Mouse (Mus musculus): Measurements from ENCODE around the gene Man1a. TPM values are rescaled to one million over a fixed set of nuclear protein-coding genes. Genes with fewer than 3 reads are reported as not detected.

Man1a gene
- polyA plus RNA-seq, 1 experiment from 2014 or later: 3.3 TPM

DNA sequence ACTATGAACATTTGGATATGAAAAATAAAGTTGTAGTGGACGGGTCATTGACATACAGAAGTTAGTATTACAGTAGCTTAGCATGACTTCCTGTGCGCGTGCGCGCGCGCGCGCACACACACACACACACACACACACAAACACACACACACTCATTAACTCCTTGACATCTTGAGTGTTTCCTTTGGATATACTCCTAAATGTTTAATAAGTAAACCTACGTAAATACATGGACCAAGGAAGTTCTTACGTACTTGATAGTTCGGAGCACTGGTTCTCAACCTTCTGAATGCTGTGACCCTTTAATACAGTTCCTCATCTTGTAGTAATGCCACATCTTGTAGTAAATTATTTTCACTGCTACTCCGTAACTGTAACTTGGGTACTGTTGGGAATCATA lies 79.1 kb downstream of the Man1a start:
- Histone ChIP-seq H3K4me2 (ENCODE audit: low read depth, severe bottlenecking) (no peak overlapping the region), H3K4me3 (ENCODE audit: low read depth, low read length) (no peak overlapping the region), H3K4me1 (ENCODE audit: control insufficient read depth, insufficient read depth, low read length) (no peaks in the 10 kb centered on the region), H3K9me3 (ENCODE audit: control insufficient read depth, low read length) (no peaks in the 10 kb centered on the region), H3K36me3 (ENCODE audit: control insufficient read depth, insufficient read depth, low read length) (no peaks in the 10 kb centered on the region), H3K27me3 (ENCODE audit: control insufficient read depth, insufficient read depth, low read length) (no peaks in the 10 kb centered on the region), H3K9ac (ENCODE audit: low read length) (no peak overlapping the region), H3K27ac (replicated peaks; ENCODE audit: low read depth, low read length) (no peak overlapping the region)
- WGBS: 96% methylated on average over 13 of the region's 13 CpGs
- ATAC-seq (ENCODE audit: insufficient number of reproducible peaks, low FRiP score, low TSS enrichment, low read depth) (no peak), DNase-seq (ENCODE audit: low spot score) (no peak)

DNA sequence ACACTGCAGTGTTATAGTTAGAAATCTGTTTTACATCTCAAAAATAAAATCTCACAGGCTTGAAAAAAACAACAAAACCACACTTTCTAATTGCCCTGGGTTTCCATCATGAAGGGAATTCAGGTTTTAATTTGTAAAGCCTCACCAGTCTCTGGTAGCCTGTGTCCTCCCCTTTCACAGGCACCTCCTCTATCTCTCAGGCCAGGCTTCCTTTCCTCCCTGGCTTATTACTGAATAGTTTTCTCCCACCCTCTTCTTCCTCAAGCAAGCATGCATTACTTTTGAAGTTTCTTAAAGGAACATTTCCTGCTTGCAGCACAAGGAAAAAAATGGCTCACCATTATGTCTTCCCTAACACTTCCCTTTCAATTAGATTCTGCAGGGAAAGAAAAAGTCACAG lies 80.2 kb downstream of the Man1a start:
- H3K4me3 ChIP-seq (ENCODE audit: low read depth, low read length): no peak overlapping the region
- ATAC-seq (ENCODE audit: insufficient number of reproducible peaks, low FRiP score, low TSS enrichment, low read depth) (no peak), DNase-seq (ENCODE audit: low spot score) (no peak)
- H3K9me3 ChIP-seq (ENCODE audit: control insufficient read depth, low read length): no peaks in the 10 kb centered on the region
- H3K4me2 ChIP-seq (ENCODE audit: low read depth, severe bottlenecking): no peak overlapping the region
- no peaks in the 10 kb centered on the region for H3K27me3 ChIP-seq (ENCODE audit: control insufficient read depth, insufficient read depth, low read length)
- no peak overlapping the region for H3K27ac ChIP-seq (replicated peaks; ENCODE audit: low read depth, low read length)
- H3K4me1 ChIP-seq (ENCODE audit: control insufficient read depth, insufficient read depth, low read length): no peaks in the 10 kb centered on the region
- H3K9ac ChIP-seq (ENCODE audit: low read length): no peak overlapping the region
- no peaks in the 10 kb centered on the region for H3K36me3 ChIP-seq (ENCODE audit: control insufficient read depth, insufficient read depth, low read length)

DNA sequence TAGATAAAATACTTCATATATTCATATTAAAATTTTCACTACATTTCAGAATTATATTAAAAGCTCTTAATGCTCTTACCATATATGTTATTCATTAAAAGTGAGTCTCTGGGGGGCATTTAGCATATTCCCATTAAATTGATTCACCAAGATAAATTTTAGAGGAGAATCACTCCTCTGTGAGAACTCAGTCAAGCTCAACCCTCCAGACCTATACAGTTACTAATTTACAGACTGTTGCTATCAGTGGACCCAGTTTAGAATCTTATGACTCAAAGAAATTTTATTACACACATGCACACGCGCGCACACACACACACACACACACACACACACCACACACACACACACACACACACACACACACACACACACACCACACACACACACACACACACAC lies 81.8 kb downstream of the Man1a start:
- H3K9me3 ChIP-seq (ENCODE audit: control insufficient read depth, low read length): no peaks in the 10 kb centered on the region
- no peak overlapping the region for H3K9ac ChIP-seq (ENCODE audit: low read length)
- H3K36me3 ChIP-seq (ENCODE audit: control insufficient read depth, insufficient read depth, low read length): no peaks in the 10 kb centered on the region
- no peaks in the 10 kb centered on the region for H3K4me1 ChIP-seq (ENCODE audit: control insufficient read depth, insufficient read depth, low read length)
- H3K27ac ChIP-seq (replicated peaks; ENCODE audit: low read depth, low read length): no peak overlapping the region
- no peak for DNase-seq (ENCODE audit: low spot score)
- no peak overlapping the region for H3K4me3 ChIP-seq (ENCODE audit: low read depth, low read length)
- ATAC-seq (ENCODE audit: insufficient number of reproducible peaks, low FRiP score, low TSS enrichment, low read depth): no peak
- WGBS: 98% methylated on average over 3 of the region's 3 CpGs
- H3K4me2 ChIP-seq (ENCODE audit: low read depth, severe bottlenecking): no peak overlapping the region
- H3K27me3 ChIP-seq (ENCODE audit: control insufficient read depth, insufficient read depth, low read length): no peaks in the 10 kb centered on the region

DNA sequence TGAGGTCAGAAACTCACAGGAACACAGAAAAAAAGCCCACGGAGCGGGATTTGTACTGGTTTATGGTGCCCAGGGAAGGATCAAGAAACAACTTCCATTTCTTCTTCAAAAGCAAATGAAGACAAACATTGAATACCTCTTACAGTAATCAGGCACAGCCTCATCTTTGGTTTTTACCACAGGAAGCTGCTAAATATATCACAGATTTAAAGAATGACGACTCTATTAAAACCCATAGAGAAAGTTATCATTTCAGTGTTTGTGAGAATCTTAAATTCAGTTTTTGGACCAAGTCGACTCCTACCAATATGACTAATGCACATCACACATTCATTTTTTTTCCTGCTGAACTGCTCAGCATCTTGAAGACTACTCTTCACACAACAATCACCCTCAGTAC lies 86.0 kb downstream of the Man1a start:
- ATAC-seq (ENCODE audit: insufficient number of reproducible peaks, low FRiP score, low TSS enrichment, low read depth): no peak

DNA sequence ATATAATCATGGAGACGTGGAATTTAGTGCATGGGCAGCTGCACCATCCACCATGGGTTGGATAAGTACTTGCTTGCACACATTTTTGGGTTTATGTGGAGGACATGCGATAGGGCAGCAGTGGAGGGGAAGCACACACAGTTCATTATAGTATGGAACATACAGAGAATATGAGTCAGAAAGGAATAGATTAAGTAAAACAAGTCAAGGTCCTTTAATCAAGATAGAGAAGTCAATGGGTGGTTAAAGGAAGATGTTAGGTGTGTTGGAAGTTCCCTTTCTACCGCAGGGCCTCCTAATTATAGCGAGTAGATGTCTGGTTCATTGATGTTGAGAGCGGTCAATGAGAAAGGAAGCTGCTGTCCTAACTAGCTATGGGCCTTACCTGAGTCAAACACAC lies 91.5 kb downstream of the Man1a start:
- no peak overlapping the region for H3K27ac ChIP-seq (replicated peaks; ENCODE audit: low read depth, low read length)
- ATAC-seq (ENCODE audit: insufficient number of reproducible peaks, low FRiP score, low TSS enrichment, low read depth) (no peak), DNase-seq (ENCODE audit: low spot score) (no peak)
- no peaks in the 10 kb centered on the region for H3K27me3 ChIP-seq (ENCODE audit: control insufficient read depth, insufficient read depth, low read length)
- no peak overlapping the region for H3K4me3 ChIP-seq (ENCODE audit: low read depth, low read length)
- H3K9ac ChIP-seq (ENCODE audit: low read length): no peak overlapping the region
- no peak overlapping the region for H3K4me2 ChIP-seq (ENCODE audit: low read depth, severe bottlenecking)
- H3K4me1 ChIP-seq (ENCODE audit: control insufficient read depth, insufficient read depth, low read length): no peaks in the 10 kb centered on the region
- H3K36me3 ChIP-seq (ENCODE audit: control insufficient read depth, insufficient read depth, low read length): no peaks in the 10 kb centered on the region
- WGBS: 93% methylated on average over 5 of the region's 5 CpGs
- no peaks in the 10 kb centered on the region for H3K9me3 ChIP-seq (ENCODE audit: control insufficient read depth, low read length)

More for the DNA sequence above, 86.0 kb downstream of the Man1a start:
- no peak overlapping the region for H3K9ac ChIP-seq (ENCODE audit: low read length)
- H3K4me2 ChIP-seq (ENCODE audit: low read depth, severe bottlenecking): no peak overlapping the region
- no peak overlapping the region for H3K4me3 ChIP-seq (ENCODE audit: low read depth, low read length)
- no peaks in the 10 kb centered on the region for H3K9me3 ChIP-seq (ENCODE audit: control insufficient read depth, low read length)
- 74% methylated on average over 4 of the region's 4 CpGs for WGBS
- H3K36me3 ChIP-seq (ENCODE audit: control insufficient read depth, insufficient read depth, low read length): no peaks in the 10 kb centered on the region
- no peak for DNase-seq (ENCODE audit: low spot score)
- no peak overlapping the region for H3K27ac ChIP-seq (replicated peaks; ENCODE audit: low read depth, low read length)
- no peaks in the 10 kb centered on the region for H3K27me3 ChIP-seq (ENCODE audit: control insufficient read depth, insufficient read depth, low read length)
- H3K4me1 ChIP-seq (ENCODE audit: control insufficient read depth, insufficient read depth, low read length): no peaks in the 10 kb centered on the region

DNA sequence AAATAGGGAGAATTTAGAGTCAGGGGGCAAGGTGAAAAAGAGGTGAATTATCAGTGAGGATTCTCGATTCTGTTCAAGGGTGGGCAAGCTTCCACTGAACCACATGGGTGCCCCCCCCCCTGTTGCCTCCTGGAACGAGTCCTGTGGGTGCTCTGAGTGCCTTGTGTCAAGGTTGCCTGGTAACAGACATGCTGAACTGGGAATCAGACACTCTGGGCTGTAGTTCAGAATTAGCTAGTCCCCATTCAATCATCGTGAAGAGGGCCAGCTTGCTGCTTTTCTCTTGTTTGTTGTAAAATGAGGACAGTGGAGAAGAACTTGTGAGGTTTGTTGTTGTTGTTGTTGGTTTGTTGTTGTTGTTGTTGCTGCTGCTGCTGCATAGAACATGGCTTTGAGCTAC lies 92.3 kb downstream of the Man1a start:
- Histone ChIP-seq H3K9me3 (ENCODE audit: control insufficient read depth, low read length) (no peaks in the 10 kb centered on the region), H3K4me1 (ENCODE audit: control insufficient read depth, insufficient read depth, low read length) (no peaks in the 10 kb centered on the region), H3K9ac (ENCODE audit: low read length) (no peak overlapping the region), H3K4me2 (ENCODE audit: low read depth, severe bottlenecking) (no peak overlapping the region), H3K36me3 (ENCODE audit: control insufficient read depth, insufficient read depth, low read length) (no peaks in the 10 kb centered on the region), H3K27ac (replicated peaks; ENCODE audit: low read depth, low read length) (no peak overlapping the region), H3K4me3 (ENCODE audit: low read depth, low read length) (no peak overlapping the region), H3K27me3 (ENCODE audit: control insufficient read depth, insufficient read depth, low read length) (no peaks in the 10 kb centered on the region)
- ATAC-seq (ENCODE audit: insufficient number of reproducible peaks, low FRiP score, low TSS enrichment, low read depth) (no peak), DNase-seq (ENCODE audit: low spot score) (no peak)
- WGBS: 82% methylated on average over 3 of the region's 3 CpGs

DNA sequence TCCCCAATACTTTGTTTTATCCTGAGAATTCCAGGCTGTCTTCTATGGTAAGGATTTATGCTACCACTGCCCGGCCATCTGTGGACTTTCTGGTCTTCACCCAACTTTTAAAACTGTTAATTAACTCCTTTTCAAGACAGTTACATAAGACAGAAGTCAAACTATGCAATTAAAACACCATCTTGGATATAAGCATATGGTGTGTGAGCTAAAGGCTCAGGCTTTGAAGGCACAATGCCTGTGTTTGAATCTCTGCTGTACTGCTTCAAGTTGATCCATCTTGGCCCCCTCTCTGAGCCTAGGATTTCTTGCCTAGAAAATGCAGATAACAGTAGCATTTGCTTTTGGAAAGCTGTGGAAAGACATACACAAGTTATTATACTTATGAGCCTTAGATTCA lies 97.8 kb downstream of the Man1a start:
- WGBS: 36% methylated on average over 1 of the region's 1 CpGs
- Histone ChIP-seq H3K36me3 (ENCODE audit: control insufficient read depth, insufficient read depth, low read length) (no peaks in the 10 kb centered on the region), H3K27ac (replicated peaks; ENCODE audit: low read depth, low read length) (no peak overlapping the region), H3K27me3 (ENCODE audit: control insufficient read depth, insufficient read depth, low read length) (no peaks in the 10 kb centered on the region), H3K4me3 (ENCODE audit: low read depth, low read length) (no peak overlapping the region), H3K9ac (ENCODE audit: low read length) (no peak overlapping the region), H3K4me2 (ENCODE audit: low read depth, severe bottlenecking) (no peak overlapping the region), H3K4me1 (ENCODE audit: control insufficient read depth, insufficient read depth, low read length) (no peaks in the 10 kb centered on the region), H3K9me3 (ENCODE audit: control insufficient read depth, low read length) (no peaks in the 10 kb centered on the region)
- ATAC-seq (ENCODE audit: insufficient number of reproducible peaks, low FRiP score, low TSS enrichment, low read depth) (no peak), DNase-seq (ENCODE audit: low spot score) (no peak)

DNA sequence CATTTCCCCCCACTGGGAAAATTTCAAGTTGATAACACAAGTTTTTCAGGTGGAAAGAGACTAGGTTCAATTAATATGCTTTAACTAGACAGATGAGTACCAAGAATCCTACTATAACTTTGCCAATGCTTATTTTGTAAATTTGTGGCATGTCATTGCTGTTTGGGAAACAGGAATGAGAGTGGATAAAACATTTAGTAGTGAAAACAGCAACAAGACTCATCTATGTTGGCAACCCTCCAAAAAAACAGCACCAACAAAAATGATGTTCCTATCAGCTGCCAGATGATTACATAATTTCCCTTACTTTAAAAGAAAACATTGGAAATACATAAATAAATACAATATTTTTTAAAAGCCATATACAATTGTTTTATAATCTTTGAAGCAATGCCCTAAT lies 102.2 kb downstream of the Man1a start:
- Histone ChIP-seq H3K4me1 (ENCODE audit: control insufficient read depth, insufficient read depth, low read length) (no peaks in the 10 kb centered on the region), H3K4me3 (ENCODE audit: low read depth, low read length) (no peak overlapping the region), H3K36me3 (ENCODE audit: control insufficient read depth, insufficient read depth, low read length) (no peaks in the 10 kb centered on the region), H3K9me3 (ENCODE audit: control insufficient read depth, low read length) (no peaks in the 10 kb centered on the region), H3K27me3 (ENCODE audit: control insufficient read depth, insufficient read depth, low read length) (no peaks in the 10 kb centered on the region), H3K4me2 (ENCODE audit: low read depth, severe bottlenecking) (no peak overlapping the region), H3K9ac (ENCODE audit: low read length) (no peak overlapping the region), H3K27ac (replicated peaks; ENCODE audit: low read depth, low read length) (no peak overlapping the region)
- ATAC-seq (ENCODE audit: insufficient number of reproducible peaks, low FRiP score, low TSS enrichment, low read depth): no peak
- no peak for DNase-seq (ENCODE audit: low spot score)

DNA sequence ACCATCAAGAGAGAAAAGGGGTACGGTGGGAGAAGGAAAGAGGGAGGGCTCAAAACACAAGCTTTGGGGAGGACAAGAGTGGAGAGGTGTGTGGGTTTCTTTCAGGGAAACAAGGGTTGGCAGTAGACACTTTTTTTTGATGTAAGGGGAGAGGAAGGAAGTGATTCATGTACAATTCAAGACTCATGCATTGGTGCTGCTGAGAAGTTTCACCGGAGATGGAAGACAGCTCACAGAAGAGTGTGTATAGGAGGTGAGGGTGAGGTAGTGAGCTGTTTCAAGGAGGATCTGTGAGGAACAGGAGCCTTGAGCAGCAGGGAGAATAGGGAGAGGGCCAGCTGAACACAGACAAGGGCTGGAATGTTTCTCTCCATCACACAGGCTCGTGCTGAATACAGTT lies 116.7 kb downstream of the Man1a start:
- Histone ChIP-seq H3K4me2 (ENCODE audit: low read depth, severe bottlenecking) (no peak overlapping the region), H3K27me3 (ENCODE audit: control insufficient read depth, insufficient read depth, low read length) (no peaks in the 10 kb centered on the region), H3K36me3 (ENCODE audit: control insufficient read depth, insufficient read depth, low read length) (no peaks in the 10 kb centered on the region), H3K9ac (ENCODE audit: low read length) (no peak overlapping the region), H3K27ac (replicated peaks; ENCODE audit: low read depth, low read length) (no peak overlapping the region), H3K4me3 (ENCODE audit: low read depth, low read length) (no peak overlapping the region), H3K4me1 (ENCODE audit: control insufficient read depth, insufficient read depth, low read length) (no peaks in the 10 kb centered on the region), H3K9me3 (ENCODE audit: control insufficient read depth, low read length) (no peaks in the 10 kb centered on the region)
- no peak for DNase-seq (ENCODE audit: low spot score)
- ATAC-seq (ENCODE audit: insufficient number of reproducible peaks, low FRiP score, low TSS enrichment, low read depth): no peak
- WGBS: 83% methylated on average over 3 of the region's 3 CpGs

Data from limb, embryonic 11.5 days (tissue).